Mouse (Mus musculus) embryo, embryonic 10 days (tissue): ENCODE data around the gene Itga6.
"Not testable (repeated sequence)": the region's sequence is repeated elsewhere in the genome, so short reads cannot be mapped to it uniquely, and the experiment has no call there.

ENCODE experiments used
- DNase-seq: peaks from one replicate; pipeline ENCODE4 v3.0.0-alpha.2; 2015; ENCODE audit warnings: low spot score

Gene Itga6

DNA sequence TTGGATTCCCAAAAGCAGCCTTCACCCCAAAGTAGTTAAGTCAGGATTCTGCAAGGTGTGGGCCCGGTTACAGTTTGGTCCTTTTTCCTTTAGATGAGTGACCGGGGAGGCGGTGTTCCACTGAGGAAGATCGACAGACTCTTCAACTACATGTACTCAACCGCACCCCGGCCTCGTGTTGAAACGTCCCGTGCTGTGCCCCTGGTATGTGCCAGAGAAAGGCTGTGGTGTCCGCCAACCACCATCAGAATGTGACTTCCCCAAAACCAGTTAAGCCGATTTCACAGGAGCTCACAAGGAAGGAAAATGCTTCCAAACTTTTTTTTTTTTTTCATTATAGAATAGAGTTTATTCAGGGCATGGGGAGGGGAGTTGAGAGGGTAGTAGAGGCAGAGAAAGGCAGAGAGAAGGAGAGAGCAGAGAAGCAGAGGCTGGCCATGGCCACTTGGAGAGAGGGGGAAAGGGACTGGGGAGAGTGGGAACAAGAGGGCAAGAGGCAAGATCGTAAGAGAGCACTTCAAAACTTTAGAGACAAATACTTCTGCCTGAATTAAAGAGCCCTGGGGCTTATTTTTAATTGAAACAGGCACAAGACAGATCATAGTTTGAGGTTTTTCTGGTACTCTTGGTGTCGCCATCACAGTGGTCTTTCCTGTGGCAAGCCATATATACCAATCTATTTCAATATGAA, 150.3 kb downstream of the Itga6 start:
- no peak for DNase-seq

DNA sequence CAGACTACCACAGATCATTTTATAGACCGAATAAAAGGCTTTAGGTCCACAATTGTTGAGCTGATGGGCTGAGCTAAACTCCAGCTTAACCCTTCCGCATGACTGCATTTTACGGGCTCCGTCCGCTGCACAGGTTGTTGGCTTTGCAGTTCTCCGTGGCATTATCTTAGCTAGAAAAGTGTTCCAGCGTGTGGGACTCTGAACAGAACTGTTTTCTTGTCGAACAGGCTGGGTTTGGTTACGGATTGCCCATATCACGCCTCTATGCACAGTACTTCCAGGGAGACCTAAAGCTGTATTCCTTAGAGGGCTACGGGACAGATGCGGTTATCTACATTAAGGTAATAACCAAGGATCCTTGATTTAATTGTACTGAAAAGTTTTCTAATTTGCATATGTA, 152.0 kb downstream of the Itga6 start:
- peak; percentile 14 for DNase-seq

DNA sequence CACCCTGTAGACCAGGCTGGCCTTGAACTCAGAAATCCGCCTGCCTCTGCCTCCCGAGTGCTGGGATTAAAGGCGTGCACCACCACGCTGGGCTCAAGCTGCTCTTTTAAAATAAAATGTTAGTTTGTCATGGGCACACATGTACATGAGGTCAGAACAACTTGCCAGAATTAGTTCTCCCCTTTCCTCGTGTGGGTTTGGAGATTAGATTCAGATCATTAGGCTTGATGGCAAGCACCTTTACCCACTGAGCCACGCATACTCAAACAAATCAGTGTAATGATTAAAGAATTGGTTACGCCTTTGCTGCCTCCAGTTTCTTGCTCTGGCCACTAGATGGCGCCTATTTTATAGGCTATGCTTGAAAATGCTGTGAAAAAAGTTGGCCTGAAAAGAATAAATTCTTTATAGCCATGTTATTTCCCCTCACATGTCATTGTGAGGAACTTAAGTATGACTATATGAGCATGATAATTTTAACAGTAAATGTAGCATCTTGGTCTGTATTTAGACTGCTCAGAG, 153.0 kb downstream of the Itga6 start:
- DNase-seq, result peak; percentile 58

- no peak for DNase-seq
Observed at GRCm38 (mm10) chr2:71899886-71900285, 154.5 kb downstream of the Itga6 start.

- no peak for DNase-seq
Observed at GRCm38 (mm10) chr2:71905154-71905553, 159.7 kb downstream of the Itga6 start.

DNA sequence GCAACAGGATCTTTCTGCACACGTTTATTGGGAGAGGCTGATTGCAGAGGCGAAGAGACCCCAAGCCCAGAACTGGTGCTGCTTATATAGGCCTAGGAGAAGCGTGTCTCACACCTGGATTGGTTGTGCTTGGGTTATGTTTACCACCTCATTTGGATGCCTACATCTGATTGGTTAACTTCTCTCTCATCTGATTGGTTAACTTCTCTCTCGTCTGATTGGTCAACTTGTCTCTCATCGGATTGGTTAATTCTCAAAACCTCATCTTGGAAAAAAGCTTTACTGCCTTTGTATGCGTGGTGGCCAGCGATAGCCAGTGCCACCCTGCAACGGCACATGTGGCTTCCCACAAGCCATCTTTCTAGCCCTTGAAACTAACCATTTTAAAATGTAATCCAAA, 160.9 kb downstream of the Itga6 start:
- DNase-seq, result not testable (repeated sequence)
